Mouse (Mus musculus) layer of hippocampus, postnatal 36 days (tissue): ENCODE data around the gene Plcl1. TPM values are rescaled to one million over a fixed set of nuclear protein-coding genes. Genes with fewer than 3 reads are reported as not detected.

ENCODE experiments used
- DNase-seq, 2 experiments: peaks; one replicate each; pipeline ENCODE4 v3.0.0; 2022
- total RNA-seq, 2 experiments: library from RNA; stranded (reverse); gene quantifications; 2 replicates each; pipeline ENCODE4 v1.2.3; 2021

The Plcl1 gene
- total RNA-seq, 2 experiments from 2014 or later = 29.0 to 33.1 TPM

GRCm38 (mm10) chr1:55525748-55526147 lies 120.0 kb downstream of the Plcl1 start:
- no peak for DNase-seq

- DNase-seq = no peak
Measured at GRCm38 (mm10) chr1:55528547-55529304, 123.0 kb downstream of the Plcl1 start.

- DNase-seq = no peak
Measured at GRCm38 (mm10) chr1:55533823-55534222, 128.1 kb downstream of the Plcl1 start.

- DNase-seq = no peak
Measured at GRCm38 (mm10) chr1:55554405-55554804, 148.7 kb downstream of the Plcl1 start.

DNA sequence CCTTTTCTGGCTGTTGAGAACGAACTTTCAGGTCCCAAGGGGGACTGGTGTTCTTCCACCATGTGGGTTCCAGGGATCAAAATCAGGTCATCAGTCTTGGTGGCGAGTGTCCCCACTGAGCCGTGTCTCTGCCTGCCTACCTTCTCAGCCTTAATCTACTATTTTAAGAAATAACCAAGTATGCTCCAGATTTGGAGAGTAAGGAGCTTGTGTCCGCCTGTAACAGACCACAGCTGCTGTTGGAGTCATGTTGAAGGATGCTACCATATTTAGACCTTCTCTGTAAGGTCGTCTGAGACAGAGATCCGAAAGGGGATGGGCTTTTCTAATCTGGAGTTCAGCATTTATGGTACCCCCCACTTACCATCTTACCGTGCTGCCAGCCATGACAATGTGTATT lies 152.2 kb downstream of the Plcl1 start:
- DNase-seq = no peak

DNA sequence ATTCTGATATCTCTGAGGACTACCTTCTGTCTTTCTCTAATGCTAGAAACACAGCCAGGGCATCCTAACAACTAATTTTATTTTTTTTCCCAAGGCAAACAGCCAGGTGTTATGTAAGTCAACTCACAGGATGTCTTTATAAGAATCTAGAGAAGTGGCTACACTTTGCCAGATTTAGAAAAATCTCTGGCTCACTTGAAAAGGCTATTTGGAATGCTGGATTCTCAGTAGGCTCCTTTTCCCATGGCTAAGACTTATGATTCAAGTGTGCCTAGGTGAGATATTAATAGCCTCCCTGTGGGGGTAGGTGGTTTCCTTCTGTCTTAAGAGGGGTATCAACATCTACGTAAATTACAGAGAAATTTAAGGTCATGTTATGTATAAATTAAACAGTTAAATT lies 152.7 kb downstream of the Plcl1 start:
- no peak for DNase-seq

DNA sequence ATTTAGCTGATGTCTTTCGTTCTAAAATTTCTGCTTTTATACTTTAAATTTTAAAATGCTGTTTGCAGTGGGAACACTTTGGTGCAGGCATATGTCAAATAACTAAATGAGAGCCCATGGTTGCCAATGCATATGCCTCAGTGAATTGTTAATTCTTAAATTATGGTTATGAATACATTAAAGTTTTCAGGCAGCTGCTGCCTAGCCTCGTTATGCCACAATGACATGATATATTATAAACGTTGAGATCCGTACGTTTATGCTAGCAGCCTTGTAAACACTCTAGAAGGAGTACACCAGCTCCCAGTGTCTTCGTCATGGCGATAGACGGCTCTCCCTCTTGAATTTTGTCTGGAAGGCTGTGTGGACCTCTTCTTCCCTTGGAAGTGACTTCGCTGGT lies 154.3 kb downstream of the Plcl1 start:
- no peak for DNase-seq

GRCm38 (mm10) chr1:55565933-55566332 lies 160.2 kb downstream of the Plcl1 start:
- no peak for DNase-seq

DNA sequence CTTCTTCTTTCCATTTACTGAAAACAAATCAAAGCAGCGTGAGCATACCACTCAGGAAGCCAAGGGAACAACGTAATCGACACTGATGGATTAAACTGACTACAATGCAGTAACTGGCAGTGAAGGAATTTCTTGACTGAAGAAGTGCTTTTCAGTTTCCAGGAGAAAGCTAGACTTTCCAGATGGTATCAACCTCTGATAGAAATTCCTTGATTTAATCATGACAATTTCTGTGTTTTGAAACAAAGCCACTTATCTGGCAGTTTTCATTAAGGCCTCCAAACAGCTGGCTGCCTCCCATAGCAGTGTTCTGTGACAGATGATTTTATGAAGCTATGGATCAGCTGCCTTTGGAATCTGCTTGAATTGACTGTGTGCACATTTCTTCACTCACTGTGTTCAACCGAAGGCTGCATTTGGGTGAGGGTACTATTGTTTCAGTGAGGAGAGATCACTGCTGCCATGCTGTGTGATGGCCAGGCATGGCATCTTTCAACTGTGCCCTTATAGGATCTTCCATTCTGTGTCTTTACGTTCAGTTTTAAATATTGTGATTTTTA lies 162.2 kb downstream of the Plcl1 start:
- no peak for DNase-seq

DNA sequence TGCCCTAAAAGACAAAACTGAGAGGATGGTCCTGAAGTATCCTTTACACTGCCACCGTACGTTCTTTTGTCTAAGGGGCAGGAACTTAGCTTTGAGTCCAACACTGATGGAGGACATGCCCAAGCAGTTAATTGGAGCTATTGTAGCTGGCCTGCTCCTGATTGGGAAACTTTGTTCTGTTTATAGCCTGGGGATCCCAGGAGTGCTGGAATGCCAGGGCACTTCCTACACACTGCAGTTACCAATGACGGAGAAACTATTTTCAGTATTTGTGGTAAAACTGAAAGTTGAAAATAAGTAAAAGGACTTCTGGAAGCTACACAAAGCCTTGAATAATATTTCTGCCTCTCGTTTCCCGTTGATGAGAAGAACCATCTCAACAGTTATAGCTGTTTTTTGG lies 164.5 kb downstream of the Plcl1 start:
- DNase-seq = no peak

DNA sequence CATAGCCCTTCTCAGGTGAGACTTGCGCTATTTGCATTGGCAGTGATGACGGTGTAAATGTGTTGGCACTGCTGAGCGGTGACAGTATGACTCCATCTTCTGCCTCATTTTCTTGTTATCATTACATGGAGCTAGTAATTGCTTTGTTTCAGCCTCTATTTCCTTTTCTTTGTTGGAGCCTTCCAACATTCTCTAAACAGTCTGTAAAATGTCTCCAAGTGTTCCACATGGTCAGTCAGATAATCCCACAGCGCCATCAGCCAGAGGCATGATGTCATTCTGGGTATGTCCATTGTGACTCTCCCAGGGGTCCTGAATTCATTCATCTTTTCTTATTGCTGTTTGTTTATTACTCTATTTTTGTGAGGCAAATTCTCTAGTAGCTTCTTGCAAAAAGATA lies 165.7 kb downstream of the Plcl1 start:
- no peak for DNase-seq

DNA sequence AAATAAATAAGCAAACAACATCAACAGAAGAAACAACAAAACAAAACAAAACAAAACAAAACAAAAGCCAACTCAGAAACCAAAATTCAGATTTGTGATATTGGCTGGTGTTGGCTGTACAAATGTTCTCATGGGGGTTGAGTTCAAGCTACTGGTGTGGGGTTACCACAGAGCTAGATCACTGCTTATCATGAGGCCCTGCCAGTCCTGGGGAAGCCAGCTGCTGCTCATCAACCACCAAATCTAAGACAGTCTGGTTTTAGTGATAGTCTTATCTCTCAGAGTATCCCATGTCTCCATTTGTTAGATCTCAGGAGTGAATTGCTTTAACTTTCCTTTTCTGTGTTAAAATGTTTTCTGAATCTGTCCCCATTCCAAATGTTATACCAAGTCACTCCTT lies 166.5 kb downstream of the Plcl1 start:
- DNase-seq = no peak

DNA sequence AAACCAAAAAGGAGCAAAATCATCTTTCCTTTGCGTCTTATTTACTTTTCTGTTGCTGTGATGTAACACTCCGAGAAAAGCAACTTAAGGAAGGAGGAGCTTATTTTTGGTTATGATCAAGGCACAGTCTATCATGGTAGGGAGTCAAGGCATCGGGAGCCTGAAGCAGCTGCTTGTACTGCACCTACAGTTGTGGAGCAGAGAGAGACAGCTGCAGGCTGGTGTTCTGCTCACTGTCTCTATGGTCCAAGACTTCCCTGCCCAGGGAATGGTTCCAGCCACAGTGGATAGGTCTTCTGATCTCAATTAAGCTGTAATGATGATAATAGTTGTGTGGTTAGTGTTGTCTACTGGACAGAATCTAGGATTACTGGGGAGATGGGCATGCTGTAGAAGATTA lies 166.9 kb downstream of the Plcl1 start:
- no peak for DNase-seq

GRCm38 (mm10) chr1:55575916-55576315 lies 170.2 kb downstream of the Plcl1 start:
- DNase-seq = no peak

DNA sequence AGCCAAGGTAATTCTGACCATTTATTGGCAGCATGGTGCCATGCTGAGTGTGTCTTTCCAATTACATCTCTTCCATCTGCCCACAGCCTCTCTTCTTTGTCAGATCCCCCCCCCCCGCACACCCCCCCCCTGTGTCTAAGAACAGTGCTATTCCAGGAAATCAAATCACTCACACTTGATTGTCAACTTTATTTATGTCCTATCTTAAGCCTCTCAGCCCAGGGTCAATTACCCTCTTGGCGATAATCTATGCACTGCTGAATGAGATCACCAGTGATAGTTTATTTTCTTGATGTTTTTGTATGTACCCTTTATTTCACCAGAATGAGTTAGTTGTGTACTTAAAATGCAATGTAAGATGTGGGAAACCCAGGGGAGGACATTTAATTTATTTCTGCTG lies 176.0 kb downstream of the Plcl1 start:
- DNase-seq = no peak

GRCm38 (mm10) chr1:55585441-55585840 lies 179.7 kb downstream of the Plcl1 start:
- no peak for DNase-seq

DNA sequence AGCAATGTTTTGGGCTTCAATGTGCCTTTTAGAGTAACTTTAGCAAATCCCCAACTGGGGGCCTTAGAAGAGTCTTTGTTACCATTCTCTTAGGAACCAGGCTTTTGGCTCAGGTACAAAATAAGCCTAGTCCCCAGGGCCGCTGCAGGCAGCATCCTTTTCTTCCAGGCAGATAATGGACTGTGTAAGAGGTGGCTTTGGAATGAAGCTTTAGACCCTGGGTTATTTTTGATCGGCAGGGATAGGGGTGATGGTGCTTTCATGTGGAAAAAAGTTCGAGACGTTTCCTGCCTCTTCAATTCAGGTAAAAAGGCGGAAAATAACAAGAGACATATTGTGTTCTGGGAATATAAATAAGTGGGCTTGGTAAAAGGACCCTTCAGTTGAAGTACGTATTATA lies 182.4 kb downstream of the Plcl1 start:
- no peak for DNase-seq

DNA sequence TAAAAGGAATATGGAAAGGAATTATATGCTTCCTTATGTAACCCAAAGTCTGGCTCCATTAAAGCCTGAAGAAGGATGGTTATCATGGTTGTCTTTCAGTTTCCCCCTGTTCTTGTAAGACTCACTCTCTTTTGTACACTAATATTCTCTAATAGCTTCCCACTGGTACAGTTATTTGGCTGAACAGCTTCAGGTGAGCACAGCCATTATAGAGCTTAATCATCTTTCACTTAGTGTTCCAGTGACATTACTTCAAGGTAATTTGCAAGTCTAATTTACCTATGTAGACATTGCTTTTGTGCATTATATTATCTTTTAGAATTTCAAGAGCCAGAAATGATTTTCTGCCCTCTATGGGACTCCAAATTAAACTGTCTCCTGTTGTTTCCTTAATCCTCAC lies 184.3 kb downstream of the Plcl1 start:
- no peak for DNase-seq

DNA sequence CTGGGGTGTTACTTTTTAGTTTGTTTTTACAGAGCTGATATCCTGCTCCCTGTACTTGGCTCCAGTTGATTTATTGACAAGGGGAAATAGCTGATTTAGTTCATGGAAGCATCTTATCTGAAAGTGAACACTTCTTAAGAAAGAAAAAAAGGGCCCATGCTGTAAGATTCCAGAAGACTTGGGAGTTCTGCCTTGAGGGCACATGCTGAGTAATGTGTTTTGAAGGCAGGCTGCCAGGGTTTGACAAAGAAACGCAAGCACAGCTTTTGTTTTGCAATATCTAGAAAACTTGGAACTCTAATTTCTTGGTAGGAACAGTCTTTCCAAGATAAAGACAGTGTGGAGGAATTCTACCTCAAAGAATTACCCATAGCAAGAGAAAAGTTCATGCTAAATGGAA lies 194.8 kb downstream of the Plcl1 start:
- no peak for DNase-seq

DNA sequence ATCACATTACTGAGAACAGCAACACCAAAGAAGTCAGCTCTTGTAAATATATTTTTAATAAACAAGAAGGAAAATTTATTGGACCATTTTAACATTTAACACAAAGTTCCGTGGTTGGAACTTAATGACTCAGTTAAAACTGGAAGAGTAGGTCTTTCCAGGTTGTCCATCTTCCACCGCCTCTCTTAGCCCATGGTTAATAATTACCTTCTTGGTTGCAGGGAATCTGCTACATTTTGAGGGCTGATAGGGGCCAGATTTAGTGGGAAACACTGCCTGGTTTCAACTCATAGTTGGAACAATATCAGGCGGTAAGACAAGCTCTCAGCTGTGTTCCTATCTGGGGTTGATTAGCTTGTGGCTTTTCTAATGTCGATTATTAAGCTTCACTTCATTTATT lies 198.9 kb downstream of the Plcl1 start:
- DNase-seq = no peak

- no peak for DNase-seq
Measured at GRCm38 (mm10) chr1:55605450-55605849, 199.7 kb downstream of the Plcl1 start.

DNA sequence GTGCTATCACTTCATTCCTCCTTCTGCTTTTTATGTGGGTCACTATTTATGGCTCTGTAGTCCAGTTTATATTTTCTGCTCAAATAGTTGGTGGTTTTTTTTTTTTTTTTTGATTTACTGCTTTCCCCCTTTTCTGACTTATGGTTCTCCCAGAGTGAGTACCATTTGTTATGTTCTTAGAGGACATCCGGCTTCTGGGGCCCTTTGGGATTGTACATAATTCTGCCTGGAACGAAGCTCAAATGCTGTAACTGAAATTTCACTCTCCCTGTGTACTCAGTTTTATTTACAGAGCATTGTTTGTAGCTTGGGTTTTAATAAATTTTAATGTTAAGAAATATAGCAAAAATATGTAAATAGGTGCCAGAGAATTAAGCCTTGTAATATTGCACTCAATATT lies 200.2 kb downstream of the Plcl1 start:
- no peak for DNase-seq

GRCm38 (mm10) chr1:55606405-55606804 lies 200.7 kb downstream of the Plcl1 start:
- DNase-seq = no peak

DNA sequence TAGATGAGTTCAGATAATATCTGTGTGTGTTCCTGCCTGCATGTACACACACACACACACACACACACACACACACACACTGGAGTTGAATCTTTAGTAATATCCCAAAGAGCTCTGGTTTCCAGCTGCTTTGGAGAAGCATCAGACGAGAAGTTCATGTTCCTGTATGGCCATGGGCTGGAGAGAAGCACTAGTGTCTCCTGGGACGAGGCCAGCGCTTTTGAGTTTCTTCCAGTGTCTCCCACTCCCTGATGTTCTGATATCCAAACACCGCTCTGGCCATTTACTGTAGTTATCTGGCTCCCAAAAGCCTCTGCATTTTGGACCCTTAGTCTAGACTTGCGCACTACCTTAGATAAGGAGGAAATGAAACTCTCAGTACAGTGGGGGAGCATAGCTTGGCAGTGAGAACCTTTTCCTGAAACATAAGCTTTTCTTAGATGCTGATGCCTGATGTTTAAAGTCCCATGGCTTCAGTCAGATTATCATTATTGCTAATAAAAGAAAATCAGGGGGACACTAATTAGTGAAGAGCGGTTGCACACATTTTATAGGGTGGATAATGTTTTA lies 207.1 kb downstream of the Plcl1 start:
- DNase-seq = no peak
